Mouse (Mus musculus) gastrocnemius, postnatal 4 days (tissue): ENCODE data around the gene Plxnd1. TPM values are rescaled to one million over a fixed set of nuclear protein-coding genes. Genes with fewer than 3 reads are reported as not detected.
A peak's percentile ranks its signal among the peaks of the same experiment; 100 is the strongest.

Experiments used
- DNase-seq, 2 experiments: peaks; one replicate each; pipeline ENCODE4 v3.0.0; 2021 to 2022; ENCODE audit warnings: low spot score in 2 of 2, mixed read lengths in 2 of 2
- total RNA-seq, 2 experiments: library from RNA; stranded (reverse); gene quantifications; 2 replicates each; pipeline ENCODE4 v1.2.3; 2021

Plxnd1 gene
- total RNA-seq, 2 experiments from 2014 or later, result 125 to 133 TPM

- DNase-seq, result peak; percentile 67 to 84
These were observed 35.6 kb downstream of the Plxnd1 start for GRCm38 (mm10) chr6:115959151-115959691.

GRCm38 (mm10) chr6:115958445-115958844, 36.4 kb downstream of the Plxnd1 start:
- DNase-seq, result no peak

GRCm38 (mm10) chr6:115957681-115958080, 37.1 kb downstream of the Plxnd1 start:
- no peak for DNase-seq

GRCm38 (mm10) chr6:115956922-115957601, 37.7 kb downstream of the Plxnd1 start:
- DNase-seq, result peak in 1 of 2 experiments; percentile 60

- no peak for DNase-seq
These were observed 38.3 kb downstream of the Plxnd1 start for GRCm38 (mm10) chr6:115956418-115956921.

GRCm38 (mm10) chr6:115955664-115956063, 39.1 kb downstream of the Plxnd1 start:
- DNase-seq, result no peak

GRCm38 (mm10) chr6:115955169-115955568, 39.6 kb downstream of the Plxnd1 start:
- no peak for DNase-seq

GRCm38 (mm10) chr6:115954506-115955074, 40.2 kb downstream of the Plxnd1 start:
- DNase-seq, result no peak

- DNase-seq, result no peak
These were observed 48.4 kb downstream of the Plxnd1 start for GRCm38 (mm10) chr6:115946389-115946788.

GRCm38 (mm10) chr6:115945633-115946032, 49.2 kb downstream of the Plxnd1 start:
- DNase-seq, result no peak

- DNase-seq, result no peak
These were observed 50.2 kb downstream of the Plxnd1 start, which contains the start of gene H1foo for GRCm38 (mm10) chr6:115944638-115945037. Gene H1foo (plus strand): TSS chr6:115944938.

- no peak for DNase-seq
These were observed 51.0 kb downstream of the Plxnd1 start for GRCm38 (mm10) chr6:115943498-115944427.

- no peak for DNase-seq
These were observed 53.7 kb downstream of the Plxnd1 start for GRCm38 (mm10) chr6:115941128-115941527.

GRCm38 (mm10) chr6:115940603-115941002, 54.2 kb downstream of the Plxnd1 start:
- DNase-seq, result no peak

GRCm38 (mm10) chr6:115938798-115939197, 56.0 kb downstream of the Plxnd1 start:
- DNase-seq, result no peak

- DNase-seq, result no peak
These were observed 56.8 kb downstream of the Plxnd1 start for GRCm38 (mm10) chr6:115938011-115938410.

GRCm38 (mm10) chr6:115935544-115935943, 59.3 kb downstream of the Plxnd1 start:
- DNase-seq, result no peak

- no peak for DNase-seq
These were observed 62.4 kb downstream of the Plxnd1 start for GRCm38 (mm10) chr6:115932391-115932790.

- DNase-seq, result no peak
These were observed 63.2 kb downstream of the Plxnd1 start, which contains the start of gene Rho for GRCm38 (mm10) chr6:115931639-115932038. Gene Rho (plus strand): TSS chr6:115931748.

- no peak for DNase-seq
These were observed 64.8 kb downstream of the Plxnd1 start for GRCm38 (mm10) chr6:115930018-115930417.
